ENCODE assay signal across 8 mouse cellular contexts in genomic region chr14:78287906-78288800, GRCm38 (mm10). TPM values are rescaled to one million over a fixed set of nuclear protein-coding genes. Genes with fewer than 3 reads are reported as not detected.
DNase-seq lines count a peak whose midpoint lies in the region; ATAC-seq and TF ChIP-seq lines count a peak whose summit lies in the region.

No protein-coding gene starts in this region.

- peak; percentile 77 for DNase-seq in kidney, postnatal 0 days (ENCODE audit: low spot score)
- peak; percentile 44 for DNase-seq in CH12.LX (ENCODE audit: extremely low read depth)
- peak; percentile 49 for DNase-seq in embryo, embryonic 11.5 days (ENCODE audit: low read depth, low spot score)
- DNase-seq in kidney, postnatal 4 days = peak; percentile 61 to 64
- DNase-seq in spleen, postnatal 4 days (ENCODE audit: low spot score in 2 of 2) = no peak

- H3K27ac ChIP-seq in kidney, postnatal 0 days = no peak overlapping the region
- H3K27ac ChIP-seq in kidney, embryonic 16.5 days (ENCODE audit: low read length) = no peak overlapping the region
- H3K27ac ChIP-seq in CH12.LX (ENCODE audit: insufficient read depth, low read depth) = no peak overlapping the region
- peak overlapping the region; percentile 30; the same call in 1 of the 2 replicates for H3K27ac ChIP-seq in midbrain, embryonic 13.5 days

- no peaks in the 10 kb centered on the region for H3K9me3 ChIP-seq in kidney, postnatal 0 days (replicated peaks; ENCODE audit: low read length)
- H3K9me3 ChIP-seq in kidney, embryonic 16.5 days (ENCODE audit: low read length) = no peaks in the 10 kb centered on the region
- no peaks in the 10 kb centered on the region for H3K9me3 ChIP-seq in CH12.LX (replicated peaks; ENCODE audit: low read length)
- no peaks in the 10 kb centered on the region for H3K9me3 ChIP-seq in midbrain, embryonic 13.5 days

- no peak for TF ChIP-seq EP300 in CH12.LX (IDR thresholded peaks at IDR 0.05; ENCODE audit: low read length)

- in situ Hi-C loops in CH12.LX (cut with MboI; ENCODE audit: low pct_ligation_motif_present, low pct_unique_long_range_greater_than_20kb, low sequenced_read_pairs) = loop anchor here (10.0 to 25.0 kb wide), 2 partner anchors 197 to 1151 kb away; no protein-coding TSS in a partner anchor

- dilution Hi-C loops in CH12.LX (cut with MboI; ENCODE audit: extremely low pct_ligation_motif_present, extremely low pct_unique_long_range_greater_than_20kb, low sequenced_read_pairs) = no loop called here

- peak; percentile 58 for TF ChIP-seq RAD21 in CH12.LX (IDR thresholded peaks at IDR 0.05; ENCODE audit: low read depth, low read length)

- no peak for ATAC-seq in kidney, postnatal 0 days (replicated peaks; ENCODE audit: low FRiP score, low read depth)
- ATAC-seq in kidney, embryonic 16.5 days (ENCODE audit: low FRiP score, low TSS enrichment) = no peak
- ATAC-seq in activated CD4-positive, CD25-positive, alpha-beta regulatory T cell, adult 4 months = peak; percentile 32
- ATAC-seq in midbrain, embryonic 13.5 days = no peak

- H3K27me3 ChIP-seq in kidney, postnatal 0 days (ENCODE audit: insufficient read depth, low read length) = no peaks in the 10 kb centered on the region
- no peaks in the 10 kb centered on the region for H3K27me3 ChIP-seq in kidney, embryonic 16.5 days (ENCODE audit: insufficient read depth, low read length)
- H3K27me3 ChIP-seq in CH12.LX (replicated peaks) = no peaks in the 10 kb centered on the region
- H3K27me3 ChIP-seq in midbrain, embryonic 13.5 days = peaks cover 35% of the 10 kb centered on the region

- no peak overlapping the region for H3K9ac ChIP-seq in kidney, postnatal 0 days (ENCODE audit: low read depth, low read length)
- H3K9ac ChIP-seq in kidney, embryonic 16.5 days (replicated peaks; ENCODE audit: low read length) = no peak overlapping the region
- no peak overlapping the region for H3K9ac ChIP-seq in CH12.LX (ENCODE audit: insufficient read depth, low read depth)
- no peak overlapping the region for H3K9ac ChIP-seq in midbrain, embryonic 13.5 days (replicated peaks)

- H3K79me2 ChIP-seq in CH12.LX (replicated peaks; ENCODE audit: control insufficient read depth, extremely low read depth, insufficient read depth, poor library complexity, severe bottlenecking) = no peaks in the 10 kb centered on the region

- H3K36me3 ChIP-seq in kidney, postnatal 0 days (ENCODE audit: insufficient read depth, low read length) = no peaks in the 10 kb centered on the region
- H3K36me3 ChIP-seq in kidney, embryonic 16.5 days (ENCODE audit: insufficient read depth, low read length) = no peaks in the 10 kb centered on the region
- H3K36me3 ChIP-seq in CH12.LX (replicated peaks in 1 of 2; ENCODE audit: control insufficient read depth in 1 of 2, insufficient read depth in 1 of 2, low read length in 1 of 2) = no peaks in the 10 kb centered on the region
- no peaks in the 10 kb centered on the region for H3K36me3 ChIP-seq in midbrain, embryonic 13.5 days

- H3K4me1 ChIP-seq in kidney, postnatal 0 days (replicated peaks; ENCODE audit: insufficient read depth, low read length) = no peaks in the 10 kb centered on the region
- no peaks in the 10 kb centered on the region for H3K4me1 ChIP-seq in kidney, embryonic 16.5 days (ENCODE audit: insufficient read depth, low read length)
- H3K4me1 ChIP-seq in CH12.LX (ENCODE audit: control insufficient read depth in 1 of 2, insufficient read depth in 2 of 2) = no peaks in the 10 kb centered on the region
- peaks cover 31% of the 10 kb centered on the region for H3K4me1 ChIP-seq in midbrain, embryonic 13.5 days (replicated peaks)

- 44% methylated on average over 7 of the region's 7 CpGs for WGBS in kidney, postnatal 0 days
- WGBS in kidney, embryonic 16.5 days = 49% methylated on average over 7 of the region's 7 CpGs
- WGBS in midbrain, embryonic 13.5 days = 31% methylated on average over 7 of the region's 7 CpGs

- no peak overlapping the region for H3K4me3 ChIP-seq in kidney, postnatal 0 days (replicated peaks; ENCODE audit: low read depth, low read length)
- no peak overlapping the region for H3K4me3 ChIP-seq in kidney, embryonic 16.5 days (ENCODE audit: low read length)
- no peak overlapping the region for H3K4me3 ChIP-seq in CH12.LX (replicated peaks in 1 of 3; ENCODE audit: low read depth in 2 of 3, low read length in 2 of 3, poor library complexity in 1 of 3)
- no peak overlapping the region for H3K4me3 ChIP-seq in midbrain, embryonic 13.5 days (replicated peaks)

- TF ChIP-seq CTCF in kidney, postnatal 0 days (IDR thresholded peaks at IDR 0.05; ENCODE audit: low read depth) = peak; percentile 87
- peak; percentile 75 to 79 for TF ChIP-seq CTCF in CH12.LX (conservative IDR thresholded peaks at IDR 0.05 in 1 of 2, IDR thresholded peaks at IDR 0.05 in 1 of 2; ENCODE audit: low read depth in 2 of 2, low read length in 2 of 2)

- TF ChIP-seq POLR2A in CH12.LX (IDR thresholded peaks at IDR 0.05; ENCODE audit: low read depth, low read length) = no peak

- H3K4me2 ChIP-seq in kidney, postnatal 0 days (ENCODE audit: low read length) = no peak overlapping the region
- no peak overlapping the region for H3K4me2 ChIP-seq in kidney, embryonic 16.5 days (replicated peaks; ENCODE audit: low read depth, low read length)
- no peak overlapping the region for H3K4me2 ChIP-seq in CH12.LX (ENCODE audit: insufficient read depth, low read depth, poor library complexity, severe bottlenecking)
- H3K4me2 ChIP-seq in midbrain, embryonic 13.5 days (replicated peaks) = no peak overlapping the region

TF ChIP-seq in CH12.LX, 34 proteins besides CTCF, POLR2A, EP300 and RAD21:
- peak; percentile 60 for TF ChIP-seq SMC3 (IDR thresholded peaks at IDR 0.05; ENCODE audit: low read depth, low read length)
- no peak for TF ChIP-seq TCF12 (IDR thresholded peaks at IDR 0.05; ENCODE audit: low read depth, low read length)

RNA-seq across cellular contexts. Expression of gene Tnfsf11, which starts 19.7 kb away (rescaled TPM):
- 0.19 and 0.45 TPM in 2 replicates for polyA plus RNA-seq in kidney, postnatal 0 days (2015; fragmentation: Nextera tagmentation; extraction: Ambion mirVana)
- 0.22 and 0.24 TPM in 2 replicates for polyA plus RNA-seq in kidney, embryonic 16.5 days (2015; fragmentation: Nextera tagmentation; extraction: Ambion mirVana)
- total RNA-seq in CH12.LX (2012; rRNA removed) = 0.13 and 0.29 TPM in 2 replicates
- total RNA-seq in CH12.LX (2014; rRNA removed) = not detected in 2 replicates
- polyA plus RNA-seq in CH12.LX (2012; ENCODE audit: insufficient read length, low read depth) = not detected in 2 replicates
- polyA plus RNA-seq in activated CD4-positive, CD25-positive, alpha-beta regulatory T cell, adult 4 months (2017; shearing (Covaris generic)) = 10 to 100 TPM; 10.7 to 12.4 TPM
- 0.09 TPM in 2 replicates for polyA plus RNA-seq in midbrain, embryonic 13.5 days (2015; fragmentation: Nextera tagmentation; extraction: Ambion mirVana)

Comparison
In these comparisons a context has a peak if more than half of its experiments do, and no peak if none do; other contexts are left out.
1. DNase-seq: peak in kidney, postnatal 0 days (single experiment), CH12.LX (single experiment), embryo, embryonic 11.5 days (single experiment) and kidney, postnatal 4 days (2 of 2); none in spleen, postnatal 4 days (0 of 2).